Mouse (Mus musculus) mouse embryonic stem cell (cell line): Measurements from ENCODE around the gene Col4a1.

Experiments
- in situ Hi-C, 2 experiments: fragments of 300-500 bp; cut with MboI; formaldehyde crosslinking; loops; 1 replicate in 1 of 2; 3 replicates in 1 of 2; pipeline ENCODE4 v1.14.3; 2019 to 2020; ENCODE audit warnings: low sequenced_read_pairs in 2 of 2, low pct_unique_long_range_greater_than_20kb in 1 of 2, mixed read lengths in 1 of 2; ENCODE audit not compliant: unreplicated experiment in 1 of 2

Col4a1 gene

GRCm38 (mm10) chr8:11280721-11281268, 31.8 kb downstream of the Col4a1 start:
- in situ Hi-C loops = no loop called here

GRCm38 (mm10) chr8:11279296-11279826, 33.3 kb downstream of the Col4a1 start:
- in situ Hi-C loops = no loop called here

DNA sequence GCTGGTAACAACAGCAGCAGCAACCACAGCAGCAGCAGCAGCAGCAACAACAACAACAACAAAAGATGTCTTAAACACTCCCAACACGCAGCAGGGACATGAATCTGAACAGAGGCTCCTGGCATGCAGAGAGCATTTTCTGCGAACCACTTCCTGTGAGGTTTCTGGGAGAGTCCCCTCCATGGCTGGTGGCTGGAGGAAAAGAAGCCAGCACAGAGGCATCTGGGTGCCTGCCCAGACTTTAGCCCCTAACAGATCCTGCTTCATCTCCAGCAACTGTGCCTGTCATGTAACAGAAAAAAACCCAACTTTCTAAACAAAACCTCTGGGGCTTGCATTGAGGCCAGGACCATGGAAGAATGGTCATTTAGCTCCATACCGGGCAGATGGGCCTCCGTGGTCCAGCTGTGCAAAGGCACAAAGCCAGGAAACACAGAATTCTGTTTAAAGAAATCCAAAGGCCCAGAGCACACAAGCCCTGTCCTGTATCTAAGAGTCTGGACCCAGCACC, 34.5 kb downstream of the Col4a1 start:
- in situ Hi-C loops = no loop called here

DNA sequence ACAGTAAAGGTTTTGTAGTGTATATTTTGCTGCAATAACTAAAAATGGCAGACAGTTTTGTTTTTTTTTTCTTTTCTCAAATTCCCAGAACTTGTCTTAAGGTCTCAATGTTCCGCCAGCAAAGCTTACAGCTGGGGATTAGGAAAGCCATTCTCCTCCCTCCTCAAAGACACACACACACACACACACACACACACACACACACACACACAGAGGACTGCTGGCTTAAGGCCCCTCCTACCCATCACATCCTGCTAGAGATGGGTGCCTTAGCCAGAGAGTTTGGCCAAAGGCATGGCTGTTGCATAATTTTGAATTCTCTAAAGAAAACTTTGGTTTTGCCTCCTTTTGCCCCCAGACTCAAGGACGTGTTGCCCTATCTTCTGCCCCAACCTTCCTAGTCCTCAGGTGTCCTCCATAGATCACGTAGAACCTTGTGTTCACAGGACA, 35.0 kb downstream of the Col4a1 start:
- in situ Hi-C loops = no loop called here

GRCm38 (mm10) chr8:11276286-11276685, 36.3 kb downstream of the Col4a1 start:
- in situ Hi-C loops = no loop called here

DNA sequence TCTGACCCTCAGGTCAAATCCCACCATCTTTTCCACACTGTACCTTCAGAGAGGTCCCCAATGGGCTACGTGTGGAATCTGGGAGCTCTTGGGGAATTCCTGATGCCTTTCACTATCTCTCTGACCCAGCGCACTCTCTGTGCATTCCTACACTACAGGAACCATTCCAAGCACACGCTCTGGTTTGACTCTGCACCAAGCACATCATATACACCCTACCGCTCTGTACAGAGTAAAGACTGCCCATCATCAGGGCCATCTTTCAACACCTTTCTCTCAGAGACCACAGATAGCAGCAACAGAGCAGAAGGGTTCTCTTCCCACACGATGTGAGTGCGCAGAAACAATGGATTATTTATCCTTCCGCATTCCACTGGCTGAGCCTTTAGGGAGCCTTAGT, 38.2 kb downstream of the Col4a1 start:
- in situ Hi-C loops = no loop called here

- in situ Hi-C loops = no loop called here
These were observed 39.0 kb downstream of the Col4a1 start for GRCm38 (mm10) chr8:11273506-11274158.

DNA sequence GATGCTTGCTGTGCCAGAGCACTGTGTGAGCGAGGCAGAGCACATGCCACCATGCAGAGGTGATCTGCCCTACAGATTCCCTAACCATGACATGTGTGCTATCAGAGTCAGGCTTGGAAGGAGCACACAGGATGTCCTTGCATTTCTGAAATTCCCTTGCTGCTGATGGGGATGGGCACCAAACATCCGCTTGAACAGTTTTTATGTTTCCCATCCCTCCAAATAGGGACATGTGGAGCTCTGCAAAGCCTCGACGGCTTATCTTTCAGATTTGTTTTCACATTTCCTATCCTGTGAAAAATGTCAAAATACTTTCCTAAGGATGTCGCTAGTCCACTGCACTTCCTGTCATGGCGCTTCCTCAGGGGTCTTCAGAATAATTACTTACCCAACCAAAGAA, 40.4 kb downstream of the Col4a1 start:
- in situ Hi-C loops = no loop called here

DNA sequence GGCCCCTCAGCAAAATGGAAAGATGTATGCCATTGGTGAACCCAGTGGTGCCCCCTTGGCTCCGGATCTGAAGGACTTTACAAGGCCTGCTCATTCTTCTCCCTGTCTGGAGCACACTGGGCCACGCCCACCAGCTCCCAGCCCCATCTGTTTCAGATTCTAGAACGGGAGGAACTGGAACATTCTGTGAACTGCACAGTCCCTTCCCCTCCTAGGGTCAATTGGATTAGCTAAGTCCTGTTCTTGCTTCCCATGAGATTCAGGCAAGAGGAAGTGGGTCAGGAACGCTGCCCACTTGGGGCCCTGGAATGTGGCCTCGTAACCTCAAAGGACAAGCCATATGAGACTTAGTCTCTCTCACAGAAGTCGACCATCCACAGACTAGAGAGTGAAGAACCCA, 41.8 kb downstream of the Col4a1 start:
- in situ Hi-C loops = no loop called here

- in situ Hi-C loops = no loop called here
These were observed 43.9 kb downstream of the Col4a1 start for GRCm38 (mm10) chr8:11268753-11269152.

DNA sequence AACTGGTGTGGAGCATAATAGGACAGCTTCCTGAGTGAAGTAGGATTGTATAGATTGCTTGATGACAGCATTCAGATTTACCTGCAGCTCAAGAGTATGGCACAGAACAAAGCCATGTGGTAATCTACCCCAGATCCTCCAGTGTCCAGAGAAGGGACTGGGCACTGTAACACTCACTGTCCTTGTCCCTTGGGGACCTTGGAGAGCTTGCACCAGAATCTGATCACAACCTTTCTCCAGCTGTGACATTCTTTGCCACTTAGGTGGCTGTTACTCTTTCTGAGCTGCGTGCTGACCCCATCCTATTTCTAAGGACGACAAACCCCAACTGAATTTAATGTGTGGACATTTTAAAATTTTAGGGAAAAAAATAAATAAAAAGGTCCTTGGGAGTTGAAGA, 46.2 kb downstream of the Col4a1 start:
- in situ Hi-C loops = no loop called here

- in situ Hi-C loops = no loop called here
These were observed 46.7 kb downstream of the Col4a1 start for GRCm38 (mm10) chr8:11265971-11266370.

DNA sequence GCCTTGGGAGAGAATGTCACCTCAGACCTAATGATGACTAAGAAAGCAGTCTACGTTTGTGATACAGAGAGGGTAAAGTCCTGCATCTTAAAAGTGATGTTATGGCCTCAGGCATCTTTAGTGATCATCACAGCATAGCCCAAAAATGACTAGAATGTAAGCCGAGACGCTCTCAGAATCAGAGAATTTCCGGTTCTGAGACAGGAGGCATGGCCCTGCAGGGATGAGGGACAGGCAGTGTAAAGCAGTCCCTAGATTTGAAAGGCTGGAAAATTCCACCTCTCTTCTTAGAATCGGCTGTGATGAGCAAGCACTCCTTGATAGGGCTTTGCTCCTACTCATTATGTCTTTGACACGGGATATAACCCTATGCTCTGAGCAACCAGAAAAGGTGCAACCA, 48.8 kb downstream of the Col4a1 start:
- in situ Hi-C loops = no loop called here

DNA sequence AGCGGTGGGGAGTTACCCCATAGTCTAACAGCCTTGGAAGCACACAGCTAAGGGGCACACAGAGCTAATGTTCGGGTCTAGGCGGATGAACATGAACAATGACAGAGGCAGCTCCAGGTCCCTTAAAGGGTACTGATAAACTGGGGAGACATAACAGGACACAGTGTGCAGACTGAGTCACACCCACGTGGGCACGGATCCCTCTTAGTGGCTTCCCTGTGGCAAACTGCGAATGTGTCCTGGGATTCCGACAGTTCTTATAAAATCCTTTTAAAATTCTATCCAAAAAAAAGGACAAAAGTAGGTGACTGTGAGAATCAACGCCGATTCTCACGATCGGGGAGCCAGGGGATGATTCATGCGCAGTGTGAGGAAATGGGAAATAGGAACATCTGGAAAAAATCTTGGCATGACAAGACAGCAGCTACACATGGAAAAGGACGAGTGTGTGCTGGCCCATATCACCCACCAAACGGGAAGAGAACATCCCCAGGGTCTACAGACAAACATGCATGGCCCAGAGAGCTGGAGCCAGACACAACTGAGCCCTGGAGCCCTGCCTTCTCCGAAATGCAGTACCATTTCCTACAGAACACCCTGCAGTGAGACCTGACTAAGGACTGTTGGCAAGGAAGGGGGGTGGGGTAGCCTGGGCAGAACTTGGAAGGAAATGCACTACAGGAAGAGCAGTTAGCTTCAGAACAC, 50.4 kb downstream of the Col4a1 start:
- in situ Hi-C loops = no loop called here

- in situ Hi-C loops = loop anchor here (5.0 to 10.0 kb wide), 2 partner anchors 132 to 135 kb away; no protein-coding TSS in a partner anchor
These were observed 52.6 kb downstream of the Col4a1 start for GRCm38 (mm10) chr8:11259832-11260615.

DNA sequence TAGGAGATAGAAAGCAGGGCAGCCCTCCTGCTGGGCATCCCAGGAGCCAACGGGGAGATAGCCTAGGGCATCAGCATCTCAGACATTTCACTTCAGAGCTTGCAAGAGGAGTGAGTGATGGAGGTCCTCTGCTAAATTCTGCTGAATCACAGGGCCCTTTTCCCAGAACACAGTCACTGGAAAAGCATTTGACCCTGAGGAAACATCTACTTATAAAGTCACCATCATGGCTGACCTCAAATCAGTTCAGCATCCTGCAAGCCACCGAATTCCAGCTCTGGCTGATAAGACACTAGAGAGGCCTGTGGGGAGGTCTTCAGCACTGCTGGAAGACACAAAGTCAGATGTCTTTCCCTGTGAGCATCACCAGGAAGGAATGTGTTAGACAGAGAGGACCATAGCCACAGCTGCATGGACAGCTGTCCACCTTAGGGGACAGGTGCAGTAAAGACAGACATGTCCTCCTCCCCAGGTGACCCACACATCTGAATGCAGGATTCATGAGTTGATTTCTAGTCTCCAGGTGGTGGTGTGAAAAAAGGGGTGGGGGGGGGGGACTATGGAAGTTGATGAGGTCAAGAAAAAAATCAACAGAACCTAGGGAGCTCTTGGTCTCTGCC, 54.0 kb downstream of the Col4a1 start:
- in situ Hi-C loops = loop anchor here (5.0 to 10.0 kb wide), 2 partner anchors 134 to 136 kb away; no protein-coding TSS in a partner anchor

GRCm38 (mm10) chr8:11257079-11258017, 55.3 kb downstream of the Col4a1 start:
- in situ Hi-C loops = loop anchor here (5.0 to 10.0 kb wide), 2 partner anchors 135 to 137 kb away; no protein-coding TSS in a partner anchor
